Mouse (Mus musculus) right cerebral cortex, postnatal 14 days (tissue): Measurements from ENCODE around the gene Nedd9.

Experiments
- DNase-seq: peaks from one replicate; pipeline ENCODE4 v3.0.0; 2022

Gene Nedd9

DNA sequence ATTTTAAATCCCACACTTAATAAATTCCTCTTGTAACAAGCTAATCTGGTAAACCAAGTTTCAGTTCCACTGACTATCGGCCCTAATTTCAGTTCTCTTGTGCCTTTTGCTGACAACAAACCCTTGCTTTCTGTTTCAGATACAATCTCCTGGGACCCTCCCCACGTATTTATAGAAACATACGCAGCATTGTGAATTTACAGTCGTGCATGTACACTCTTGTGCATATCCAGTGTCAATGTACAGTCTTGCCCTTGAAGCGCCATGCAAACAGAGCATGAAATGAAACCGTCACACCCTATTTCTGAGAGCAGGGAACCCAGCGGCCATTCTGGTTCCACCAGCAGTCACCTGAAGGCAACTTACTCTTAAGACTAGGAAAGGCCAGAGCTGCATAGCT lies 4.4 kb upstream of the Nedd9 start:
- no peak for DNase-seq

DNA sequence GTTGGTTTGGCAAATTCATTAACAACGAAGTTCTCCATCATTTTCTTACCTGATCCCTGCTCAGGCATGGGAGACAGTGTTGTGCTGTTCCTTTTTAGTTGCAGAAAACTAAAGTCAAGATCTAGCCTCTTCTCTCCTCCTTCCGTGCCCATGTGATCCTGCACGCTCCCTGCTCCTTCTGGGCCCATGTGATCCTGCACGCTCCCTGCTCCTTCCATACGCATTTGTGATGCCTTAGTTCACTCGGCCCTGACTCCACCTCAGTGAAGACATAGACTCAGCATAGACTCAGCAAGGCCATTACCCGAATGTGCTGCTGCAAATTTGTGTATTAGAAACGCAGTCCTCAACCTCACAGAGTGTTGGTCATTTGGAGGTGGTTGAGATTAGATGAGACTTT lies 3.1 kb upstream of the Nedd9 start:
- DNase-seq = no peak

- no peak for DNase-seq
Observed at GRCm38 (mm10) chr13:41489705-41490275, 2.6 kb upstream of the Nedd9 start.

GRCm38 (mm10) chr13:41487409-41487743 lies 214 bp upstream of the Nedd9 start:
- no peak for DNase-seq

- no peak for DNase-seq
Observed at GRCm38 (mm10) chr13:41483966-41484365, 3.2 kb downstream of the Nedd9 start.

GRCm38 (mm10) chr13:41482408-41483011 lies 4.7 kb downstream of the Nedd9 start:
- DNase-seq = no peak

GRCm38 (mm10) chr13:41479737-41480435 lies 7.3 kb downstream of the Nedd9 start:
- DNase-seq = no peak

GRCm38 (mm10) chr13:41476216-41476615 lies 10.9 kb downstream of the Nedd9 start:
- no peak for DNase-seq

DNA sequence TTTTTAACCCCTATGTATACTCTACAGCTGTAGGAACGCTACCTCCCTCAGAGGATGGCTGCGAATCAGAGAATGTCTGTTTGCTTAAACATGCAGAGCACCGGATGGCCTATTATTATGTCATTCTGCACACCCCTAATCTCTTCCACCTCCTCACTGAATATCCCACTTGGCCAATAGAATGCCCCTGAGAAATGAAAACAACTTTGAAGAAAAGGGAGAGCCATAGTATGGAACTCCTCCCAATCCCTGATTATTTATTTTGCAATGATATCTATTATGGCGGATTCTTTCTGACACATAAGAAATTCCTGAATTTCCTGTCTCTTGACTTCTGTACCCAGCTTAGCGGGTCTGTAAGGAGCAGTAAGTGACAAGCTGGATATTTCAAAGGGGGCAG lies 12.8 kb downstream of the Nedd9 start:
- DNase-seq = no peak

- no peak for DNase-seq
Observed at GRCm38 (mm10) chr13:41473504-41473903, 13.7 kb downstream of the Nedd9 start.

GRCm38 (mm10) chr13:41472878-41473424 lies 14.2 kb downstream of the Nedd9 start:
- DNase-seq = no peak

DNA sequence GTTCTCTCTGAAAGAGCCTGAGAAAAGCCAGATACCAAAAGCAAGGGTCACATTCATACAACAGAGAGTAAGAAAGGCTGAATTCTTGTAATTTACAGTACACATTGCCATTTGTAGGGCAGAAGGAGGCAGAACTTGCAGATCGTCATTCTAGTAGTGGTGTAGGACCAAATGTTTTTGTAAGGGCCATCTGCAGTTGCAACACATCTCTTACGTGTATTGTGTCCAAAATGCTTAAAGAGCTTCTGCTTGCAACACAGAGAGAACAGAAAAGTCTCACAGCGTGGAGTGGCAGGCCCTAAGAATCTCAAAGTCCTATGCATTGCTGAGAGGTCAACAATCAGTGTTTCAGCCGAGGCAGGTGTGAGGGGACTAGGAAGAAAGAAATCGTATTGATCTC lies 18.9 kb downstream of the Nedd9 start:
- DNase-seq = no peak

GRCm38 (mm10) chr13:41467036-41467435 lies 20.1 kb downstream of the Nedd9 start:
- no peak for DNase-seq

- DNase-seq = no peak
Observed at GRCm38 (mm10) chr13:41466616-41467015, 20.5 kb downstream of the Nedd9 start.

GRCm38 (mm10) chr13:41466191-41466590 lies 21.0 kb downstream of the Nedd9 start:
- no peak for DNase-seq

DNA sequence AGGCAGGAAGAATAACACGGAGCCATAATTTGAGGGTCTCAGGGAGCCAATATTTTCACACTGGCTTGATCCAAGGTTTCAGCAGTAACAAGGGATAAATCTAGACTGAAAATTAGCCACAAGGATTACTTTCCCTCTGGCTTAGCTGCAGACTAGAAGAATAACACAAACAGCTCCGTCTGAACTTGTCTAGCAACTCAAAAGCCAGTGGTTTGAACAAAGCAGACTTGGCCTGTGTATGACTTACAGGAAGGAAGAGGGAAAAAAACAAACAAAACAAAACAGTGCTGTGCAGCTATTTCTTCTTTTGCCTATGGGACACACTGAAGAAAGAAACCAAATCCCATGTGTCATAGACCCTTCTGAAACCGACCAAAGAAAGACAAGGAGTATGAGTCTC lies 25.7 kb downstream of the Nedd9 start:
- DNase-seq = no peak

DNA sequence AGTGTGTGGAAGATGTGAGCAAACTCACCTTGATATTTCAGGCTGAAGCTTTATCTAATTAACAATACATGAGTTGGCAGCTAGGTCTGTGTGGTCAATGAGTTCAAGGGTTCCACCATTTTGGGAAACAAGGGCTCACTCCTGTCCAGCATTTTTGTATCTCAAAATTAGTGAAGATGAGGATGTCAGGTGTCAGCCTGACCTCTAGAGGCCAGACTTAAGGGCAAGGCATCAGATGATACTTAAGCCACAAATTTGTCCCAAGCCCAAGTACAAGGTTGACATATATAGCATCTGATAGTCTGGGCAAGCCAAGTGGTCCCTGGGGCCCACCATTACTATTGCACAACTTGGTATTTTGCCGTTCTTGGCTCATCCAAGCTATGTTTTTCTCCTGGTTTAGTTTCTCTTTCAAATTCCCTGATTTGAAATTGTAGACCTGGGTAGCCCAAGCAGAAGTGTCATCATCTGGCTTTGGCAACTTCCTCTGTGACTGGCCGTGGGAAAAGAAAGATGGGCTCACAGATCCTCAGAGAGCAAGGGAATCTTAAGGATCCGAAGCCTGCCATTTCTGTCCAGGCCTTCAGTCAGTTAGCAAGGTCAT lies 27.4 kb downstream of the Nedd9 start:
- no peak for DNase-seq

- DNase-seq = no peak
Observed at GRCm38 (mm10) chr13:41458709-41459108, 28.5 kb downstream of the Nedd9 start.

GRCm38 (mm10) chr13:41457798-41458390 lies 29.3 kb downstream of the Nedd9 start:
- DNase-seq = no peak

- no peak for DNase-seq
Observed at GRCm38 (mm10) chr13:41457030-41457797, 29.9 kb downstream of the Nedd9 start.

- DNase-seq = no peak
Observed at GRCm38 (mm10) chr13:41456292-41457029, 30.7 kb downstream of the Nedd9 start.
